ENCODE assay signal across 26 mouse cellular contexts in genomic region chr14:30046976-30047375, GRCm38 (mm10). TPM values are rescaled to one million over a fixed set of nuclear protein-coding genes. Genes with fewer than 3 reads are reported as not detected.
DNase-seq lines count a peak whose midpoint lies in the region; ATAC-seq lines count a peak whose summit lies in the region.
"Had no signal": no experiment of that assay in that cellular context is flagged by ENCODE, and none has a peak within 500 bp of the region (broad histone marks: within the 10 kb centered on the region; RNA-seq: fewer than 3 reads in every experiment).

No protein-coding gene starts in this region.

- DNase-seq in kidney, adult 18-20 months = peak; percentile 48
- DNase-seq in kidney, postnatal 10 days = no peak
- peak; percentile 64 to 70 for DNase-seq in kidney, adult 8-10 months
- DNase-seq in kidney, postnatal 25 days = peak; percentile 40 to 72
- no peak for DNase-seq in left cerebral cortex, adult 11 months (ENCODE audit: low spot score)
- no peak for DNase-seq in testis, postnatal 10 days (ENCODE audit: low spot score)
- DNase-seq: adrenal gland, adult 2 months; adrenal gland, postnatal 10 days; adrenal gland, postnatal 25 days; cerebellum, adult 11 months; cerebellum, adult 18-20 months; cerebellum, adult 8-10 months; cerebellum, adult 9-11 months; cerebellum, postnatal 14 days; cerebellum, postnatal 36 days; embryo, embryonic 11 days had no signal

- no peaks in the 10 kb centered on the region for H3K27me3 ChIP-seq in kidney, embryonic 15.5 days
- H3K27me3 ChIP-seq in kidney, embryonic 16.5 days (ENCODE audit: insufficient read depth, low read length) = no peaks in the 10 kb centered on the region
- H3K27me3 ChIP-seq: embryonic facial prominence, embryonic 13.5 days; embryonic facial prominence, embryonic 15.5 days; forebrain, embryonic 12.5 days had no signal

- 82% methylated on average over 4 of the region's 4 CpGs for WGBS in kidney, embryonic 15.5 days
- 73% methylated on average over 4 of the region's 4 CpGs for WGBS in kidney, embryonic 16.5 days

- no peak overlapping the region for H3K4me2 ChIP-seq in kidney, embryonic 15.5 days
- no peak overlapping the region for H3K4me2 ChIP-seq in kidney, embryonic 16.5 days (replicated peaks; ENCODE audit: low read depth, low read length)
- H3K4me2 ChIP-seq: embryonic facial prominence, embryonic 13.5 days; embryonic facial prominence, embryonic 15.5 days; forebrain, embryonic 12.5 days had no signal

- peaks cover 12% of the 10 kb centered on the region; the same call in 1 of the 2 replicates for H3K4me1 ChIP-seq in kidney, embryonic 15.5 days
- H3K4me1 ChIP-seq in kidney, embryonic 16.5 days (ENCODE audit: insufficient read depth, low read length) = peaks cover 7% of the 10 kb centered on the region
- H3K4me1 ChIP-seq: embryonic facial prominence, embryonic 13.5 days; embryonic facial prominence, embryonic 15.5 days; forebrain, embryonic 10.5 days; forebrain, embryonic 12.5 days had no signal

- ATAC-seq in kidney, embryonic 15.5 days (replicated peaks; ENCODE audit: low FRiP score) = no peak
- 0 out of 2 replicates have a peak, but pooled peaks have one; percentile 36 for ATAC-seq in kidney, embryonic 16.5 days (ENCODE audit: low FRiP score, low TSS enrichment)
- ATAC-seq: forebrain, embryonic 14.5 days had no signal

- no peaks in the 10 kb centered on the region for H3K36me3 ChIP-seq in kidney, embryonic 15.5 days
- no peaks in the 10 kb centered on the region for H3K36me3 ChIP-seq in kidney, embryonic 16.5 days (ENCODE audit: insufficient read depth, low read length)
- H3K36me3 ChIP-seq: forebrain, embryonic 10.5 days; forebrain, embryonic 12.5 days had no signal

- H3K9ac ChIP-seq in kidney, embryonic 15.5 days = no peak overlapping the region
- no peak overlapping the region for H3K9ac ChIP-seq in kidney, embryonic 16.5 days (replicated peaks; ENCODE audit: low read length)
- H3K9ac ChIP-seq: embryonic facial prominence, embryonic 13.5 days; embryonic facial prominence, embryonic 15.5 days; forebrain, embryonic 12.5 days had no signal

- H3K9me3 ChIP-seq in kidney, embryonic 15.5 days (replicated peaks) = no peaks in the 10 kb centered on the region
- no peaks in the 10 kb centered on the region for H3K9me3 ChIP-seq in kidney, embryonic 16.5 days (ENCODE audit: low read length)
- H3K9me3 ChIP-seq: embryonic facial prominence, embryonic 13.5 days; embryonic facial prominence, embryonic 15.5 days; forebrain, embryonic 10.5 days; forebrain, embryonic 12.5 days had no signal

- H3K27ac ChIP-seq in kidney, embryonic 15.5 days = no peak overlapping the region
- H3K27ac ChIP-seq in kidney, embryonic 16.5 days (ENCODE audit: low read length) = no peak overlapping the region
- H3K27ac ChIP-seq: embryonic facial prominence, embryonic 13.5 days; embryonic facial prominence, embryonic 15.5 days; forebrain, embryonic 10.5 days; forebrain, embryonic 12.5 days had no signal

- no peak overlapping the region for H3K4me3 ChIP-seq in kidney, embryonic 15.5 days (replicated peaks)
- H3K4me3 ChIP-seq in kidney, embryonic 16.5 days (ENCODE audit: low read length) = no peak overlapping the region
- H3K4me3 ChIP-seq: embryonic facial prominence, embryonic 13.5 days; embryonic facial prominence, embryonic 15.5 days; erythroblast, embryonic 14.5 days; forebrain, embryonic 10.5 days; forebrain, embryonic 12.5 days had no signal

RNA-seq across cellular contexts. Expression of gene Chdh, which starts 38.2 kb away (rescaled TPM):
- polyA plus RNA-seq in kidney, embryonic 15.5 days (2015; fragmentation: Nextera tagmentation; extraction: Ambion mirVana) = 1.4 and 1.6 TPM in 2 replicates
- 2.5 and 2.7 TPM in 2 replicates for polyA plus RNA-seq in kidney, embryonic 16.5 days (2015; fragmentation: Nextera tagmentation; extraction: Ambion mirVana)
- polyA plus RNA-seq: C2C12; embryonic facial prominence, embryonic 11.5 days; erythroblast, embryonic 14.5 days; forebrain, embryonic 10.5 days; forebrain, embryonic 14.5 days had no signal

RNA-seq across cellular contexts. Expression of gene Il17rb, which starts 38.3 kb away (rescaled TPM):
- polyA plus RNA-seq in kidney, embryonic 15.5 days (2015; fragmentation: Nextera tagmentation; extraction: Ambion mirVana) = 1.2 and 1.3 TPM in 2 replicates
- polyA plus RNA-seq in kidney, embryonic 16.5 days (2015; fragmentation: Nextera tagmentation; extraction: Ambion mirVana) = 0.79 and 1.0 TPM in 2 replicates
- polyA plus RNA-seq: erythroblast, embryonic 14.5 days had no signal

Comparison
In these comparisons a context has a peak if more than half of its experiments do, and no peak if none do; other contexts are left out.
1. DNase-seq: peak in kidney, adult 18-20 months (single experiment), kidney, adult 8-10 months (2 of 2) and kidney, postnatal 25 days (2 of 2); none in kidney, postnatal 10 days (single experiment), left cerebral cortex, adult 11 months (single experiment) and testis, postnatal 10 days (single experiment).